Mouse (Mus musculus) CD4-positive helper T cell, adult 2 months (primary cell): Measurements from ENCODE around the gene Cadm1.

Source experiments
- DNase-seq: peaks from one replicate; pipeline ENCODE4 v3.0.0-alpha.2; 2012; ENCODE audit warnings: low read depth, missing footprints, low spot score

Cadm1 gene

DNA sequence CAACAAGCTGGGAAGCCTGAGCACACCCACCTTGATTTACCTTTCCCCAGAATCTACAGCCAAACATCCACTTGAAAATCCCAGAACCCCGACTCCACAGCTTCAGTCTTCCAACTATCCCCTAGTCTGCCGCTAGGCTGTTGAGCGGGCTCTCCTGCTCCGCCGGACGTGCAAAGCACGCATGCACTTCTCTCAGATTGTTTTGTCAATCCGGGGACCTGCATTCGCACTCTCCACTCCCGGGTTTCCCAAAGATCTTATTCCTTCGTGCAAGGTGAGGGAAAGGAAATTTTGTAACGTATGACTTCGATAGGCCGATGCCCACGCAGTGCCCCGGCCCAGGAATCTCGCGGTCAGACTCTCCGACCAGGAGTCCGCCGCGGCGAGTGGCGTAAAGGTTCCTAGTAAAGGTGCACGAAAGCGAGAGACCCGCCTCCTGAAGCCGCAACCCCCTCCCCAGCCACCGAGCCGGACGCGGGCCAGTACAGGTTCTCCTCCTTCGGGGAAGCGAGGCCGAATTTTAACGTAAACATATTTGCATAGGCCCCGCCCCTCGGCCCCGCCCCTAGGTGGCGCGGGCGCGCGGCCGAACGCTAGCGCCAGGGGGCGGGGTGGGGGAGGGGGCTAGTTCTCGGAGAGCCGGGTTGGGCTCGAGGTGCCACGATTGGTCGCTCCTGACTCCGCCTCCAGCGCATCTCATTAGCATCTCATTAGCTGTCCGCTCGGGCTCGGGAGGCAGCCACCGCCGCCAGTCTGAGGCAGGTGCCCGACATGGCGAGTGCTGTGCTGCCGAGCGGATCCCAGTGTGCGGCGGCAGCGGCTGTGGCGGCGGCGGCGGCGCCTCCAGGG is at the start of gene Cadm1:
TSS of gene Cadm1 (plus strand) at position 572 of the 849 bp plus-strand sequence.
- peak; percentile 69 for DNase-seq

DNA sequence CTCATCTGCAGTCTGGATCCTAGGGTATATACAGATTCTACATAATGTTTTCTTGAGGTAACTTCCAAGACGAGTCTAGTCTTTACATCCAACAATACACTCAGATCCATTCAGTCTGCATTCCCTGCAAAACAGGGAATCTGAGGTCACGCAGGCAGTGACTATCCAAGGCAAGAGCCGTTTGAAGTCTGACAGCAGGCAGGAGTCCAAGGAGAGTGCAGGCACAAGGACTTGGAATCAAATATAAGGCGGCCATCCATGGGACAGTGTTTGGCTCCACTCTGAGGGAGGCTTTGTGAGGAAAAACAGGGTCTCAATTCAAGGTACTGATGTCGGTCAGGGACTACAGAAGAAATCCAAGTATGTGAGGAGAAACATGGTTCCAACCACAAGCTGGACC is 45.5 kb upstream of the Cadm1 start:
- no peak for DNase-seq

DNA sequence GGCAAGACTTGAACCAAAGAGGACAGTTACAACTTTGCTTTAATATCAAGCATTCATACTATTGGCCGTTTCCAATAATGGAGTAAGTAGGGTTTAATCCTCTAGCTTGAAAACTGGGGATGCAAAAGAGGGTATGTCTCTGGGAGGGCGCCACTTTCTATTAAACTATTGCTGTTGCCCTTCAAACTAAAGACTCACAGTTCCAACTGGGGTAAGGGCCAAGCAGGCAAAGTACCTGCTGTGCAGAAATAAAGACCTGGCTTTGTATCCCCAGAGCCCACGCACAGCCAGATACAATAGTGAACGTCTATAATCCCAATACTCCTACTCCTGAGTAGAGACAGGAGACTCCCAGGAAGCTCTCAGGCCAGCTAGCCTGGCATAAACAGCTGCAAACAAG is 44.8 kb upstream of the Cadm1 start:
- DNase-seq: no peak

DNA sequence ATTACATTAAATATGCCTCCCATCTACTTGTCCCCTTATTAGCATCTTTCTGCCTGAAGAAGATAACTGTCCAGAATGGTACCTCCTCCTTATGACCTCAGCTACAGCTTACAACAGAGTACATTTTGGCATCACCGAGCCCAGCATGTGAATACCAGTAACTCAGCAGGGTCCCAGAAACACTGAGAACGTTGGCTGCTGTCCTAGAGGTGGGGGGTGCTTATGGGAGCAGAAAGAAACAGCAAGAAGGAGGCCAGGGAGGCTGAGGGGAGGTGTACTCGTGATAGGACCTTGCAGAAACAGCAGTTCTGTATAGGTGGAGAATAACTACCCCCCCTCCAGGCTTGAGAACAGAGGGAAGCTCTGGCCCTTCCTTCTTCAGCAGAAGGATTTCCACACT is 30.2 kb upstream of the Cadm1 start:
- DNase-seq: no peak

DNA sequence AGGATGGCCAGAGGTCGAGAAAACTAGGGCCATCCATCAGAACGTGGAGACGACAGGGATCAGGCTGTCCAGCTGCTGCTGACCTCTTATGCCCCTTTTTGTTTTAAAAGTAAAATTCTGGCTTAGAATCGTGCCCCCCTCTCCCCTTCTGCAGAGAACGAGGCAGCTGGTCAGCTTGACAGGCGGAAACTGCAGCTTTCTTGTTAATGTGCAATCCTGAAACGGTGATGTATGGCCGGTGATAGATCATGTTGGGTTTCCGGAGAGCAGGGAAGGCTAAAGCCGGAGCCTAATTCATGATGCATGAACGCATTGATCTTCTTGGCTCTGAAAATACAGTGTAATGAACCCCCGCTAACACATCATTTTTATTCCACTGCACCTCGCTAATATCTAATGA is 24.0 kb upstream of the Cadm1 start:
- DNase-seq: no peak

DNA sequence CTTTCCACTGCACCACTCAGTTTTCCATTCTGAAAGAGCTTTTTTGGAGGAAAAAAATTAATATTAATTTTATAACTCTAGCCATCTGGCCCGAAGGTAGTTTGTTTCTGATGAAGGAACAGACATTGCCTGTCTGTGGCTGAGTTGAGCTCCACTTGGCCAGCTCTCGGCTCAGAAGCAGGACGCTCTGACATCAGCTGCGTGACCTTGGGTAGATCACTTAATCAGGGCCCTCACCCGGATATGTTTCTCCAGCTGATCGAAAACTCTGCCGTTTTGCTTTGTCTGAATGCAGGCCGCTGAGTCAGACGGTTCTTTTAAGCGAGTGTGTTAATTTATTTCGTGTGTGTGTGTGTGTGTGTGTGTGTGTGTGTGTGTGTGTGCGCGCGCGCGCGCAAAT is 23.1 kb upstream of the Cadm1 start:
- no peak for DNase-seq

DNA sequence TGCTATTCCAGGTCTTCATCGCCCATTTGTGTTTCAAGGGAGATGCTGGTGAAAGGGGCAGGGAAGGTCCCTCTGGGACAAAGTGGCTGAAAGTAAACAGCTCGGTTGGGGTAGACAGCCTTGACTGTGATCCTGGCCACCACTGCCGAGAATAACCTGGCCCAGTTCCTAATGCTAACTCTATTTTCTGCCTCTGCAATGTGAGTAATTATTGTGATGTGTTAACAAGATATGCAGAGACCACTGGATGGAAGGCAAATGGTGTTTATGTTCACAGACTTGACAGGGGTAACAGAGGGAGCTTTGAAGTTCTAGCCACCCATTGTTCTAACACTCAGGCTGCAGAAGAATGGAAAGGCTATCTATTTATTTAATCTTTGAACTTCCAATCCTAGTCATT is 21.9 kb upstream of the Cadm1 start:
- no peak for DNase-seq

DNA sequence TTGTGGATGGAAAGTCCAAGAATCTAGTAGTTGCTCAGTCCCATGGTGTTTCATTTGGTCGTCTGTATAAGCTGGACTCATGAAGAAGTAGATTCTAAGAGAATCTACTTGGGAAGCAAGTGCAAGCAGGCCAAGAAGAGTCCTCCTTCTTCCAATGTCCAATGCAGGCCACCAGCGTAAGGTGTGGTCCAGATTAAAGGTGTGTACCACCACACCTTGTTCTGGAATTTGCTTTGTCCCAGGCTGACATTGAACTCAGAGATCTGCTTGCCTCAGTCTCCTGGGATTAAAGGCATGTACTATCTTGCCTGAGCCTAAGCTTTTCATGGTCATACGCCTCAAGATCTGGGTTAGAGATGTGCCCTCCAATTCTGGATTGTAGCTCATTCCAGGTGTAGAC is 17.5 kb upstream of the Cadm1 start:
- DNase-seq: no peak

DNA sequence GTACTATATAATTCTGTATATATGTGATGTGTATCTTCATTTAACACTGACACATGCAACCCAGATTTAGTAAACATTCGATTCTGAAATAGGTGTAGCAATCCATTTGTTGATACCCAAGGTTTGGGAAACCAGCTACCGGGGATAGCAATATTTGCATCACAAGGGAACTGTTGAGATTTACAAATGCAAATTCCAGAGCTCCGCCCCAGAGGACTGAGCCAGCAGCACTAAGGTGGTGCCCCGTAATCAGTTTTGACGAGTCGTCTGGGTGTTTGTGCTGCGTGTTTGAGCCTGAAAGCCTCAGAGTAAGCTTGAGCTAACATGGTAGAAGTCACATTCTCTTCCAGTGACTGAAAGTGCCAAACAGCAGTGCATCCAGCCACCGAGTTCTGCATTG is 15.7 kb upstream of the Cadm1 start:
- DNase-seq: no peak

DNA sequence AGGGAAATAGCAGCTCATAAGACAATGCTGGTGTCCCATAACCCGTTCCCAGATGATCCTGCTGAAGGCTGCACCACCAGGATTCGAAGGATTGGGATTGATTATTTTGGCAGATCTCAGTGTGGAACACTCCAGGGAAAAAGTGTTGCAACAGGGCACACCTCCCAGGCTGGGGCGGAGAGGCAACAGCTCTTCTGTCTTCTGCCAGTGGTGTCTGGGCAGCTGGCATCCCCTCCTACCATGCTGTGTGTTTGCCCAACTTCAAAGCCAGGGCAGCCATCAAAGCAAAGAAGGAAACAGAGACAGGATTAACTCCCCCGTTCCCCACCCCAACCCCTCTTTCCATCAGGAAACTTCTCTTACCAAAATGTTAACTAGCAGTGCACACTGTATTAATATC is 13.7 kb upstream of the Cadm1 start:
- no peak for DNase-seq

DNA sequence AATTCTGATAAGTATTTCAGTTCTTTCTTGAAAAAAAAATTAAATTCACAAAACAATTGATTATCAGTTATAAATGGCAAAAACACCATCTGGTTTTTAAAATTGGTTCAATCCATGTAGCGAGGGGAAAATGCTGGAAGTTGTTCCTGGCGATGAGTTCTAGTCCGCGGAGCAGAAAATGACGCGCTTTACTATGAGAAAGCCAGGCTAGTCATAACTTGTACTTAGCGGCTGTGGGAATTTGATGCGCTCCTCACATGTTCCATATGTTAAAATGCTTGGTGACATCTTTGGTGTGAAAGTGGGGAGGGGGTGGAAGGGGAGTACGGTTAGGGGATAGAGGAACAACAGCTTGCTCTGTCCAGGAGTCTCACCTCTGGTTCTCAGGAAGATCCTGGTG is 2.7 kb upstream of the Cadm1 start:
- DNase-seq: no peak

DNA sequence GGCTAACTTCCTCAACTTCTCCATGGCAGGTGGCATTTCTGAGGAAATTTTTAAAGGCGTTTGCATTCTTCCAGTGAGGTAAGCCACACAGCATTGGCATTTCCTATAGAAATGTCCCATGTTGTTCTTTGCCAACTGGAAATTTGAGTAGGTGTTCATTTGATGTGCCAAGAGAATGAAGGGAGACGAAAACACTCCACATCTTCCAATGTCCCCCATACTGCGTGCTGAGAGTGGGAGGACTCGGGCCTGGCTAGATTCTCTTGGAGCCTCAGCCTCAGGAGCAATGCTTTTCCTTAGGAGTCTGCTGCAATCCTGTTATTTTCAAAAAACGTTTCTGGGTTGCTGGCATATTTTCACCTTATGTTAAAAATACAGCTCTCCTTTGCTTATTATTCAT is 2.2 kb upstream of the Cadm1 start:
- no peak for DNase-seq

DNA sequence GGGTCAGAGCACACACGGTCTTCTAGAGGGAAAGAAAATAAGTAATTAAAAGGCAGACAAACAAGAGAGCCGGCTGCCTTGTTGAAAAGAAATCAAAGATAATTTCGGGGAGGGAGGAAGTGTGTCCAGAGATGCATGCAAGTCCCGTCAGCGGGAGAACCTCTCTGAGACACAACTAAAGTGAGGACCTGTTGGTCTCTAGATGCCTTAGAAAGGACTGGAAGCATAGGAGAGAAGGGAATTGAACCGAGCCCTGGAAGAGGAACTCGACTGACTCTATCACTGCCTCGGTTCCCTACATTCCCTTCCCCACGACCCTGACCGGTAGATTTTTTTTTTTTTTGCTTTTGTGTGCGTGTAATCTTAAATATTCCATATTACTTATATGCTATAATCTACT is 791 bp upstream of the Cadm1 start:
- DNase-seq: no peak

DNA sequence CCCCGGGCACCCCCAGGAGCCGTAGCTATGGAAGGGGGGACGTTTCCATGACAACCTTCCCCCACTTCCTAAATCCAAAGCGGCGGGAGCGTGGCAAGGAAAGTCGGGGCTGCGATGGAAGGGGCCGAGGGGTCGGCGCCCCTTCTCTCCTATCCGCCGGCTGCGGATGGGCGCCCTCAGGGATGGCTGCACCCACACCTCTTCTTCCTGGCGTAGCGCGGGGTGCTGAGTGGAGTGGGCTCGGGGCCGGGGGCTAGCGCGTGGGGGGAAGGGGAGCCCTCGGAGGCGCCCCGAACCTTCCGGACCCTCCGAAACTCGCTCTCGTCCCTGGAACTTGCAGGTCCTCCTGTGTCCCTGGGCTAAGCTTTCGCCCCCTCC is 560 bp downstream of the Cadm1 start:
- no peak for DNase-seq

DNA sequence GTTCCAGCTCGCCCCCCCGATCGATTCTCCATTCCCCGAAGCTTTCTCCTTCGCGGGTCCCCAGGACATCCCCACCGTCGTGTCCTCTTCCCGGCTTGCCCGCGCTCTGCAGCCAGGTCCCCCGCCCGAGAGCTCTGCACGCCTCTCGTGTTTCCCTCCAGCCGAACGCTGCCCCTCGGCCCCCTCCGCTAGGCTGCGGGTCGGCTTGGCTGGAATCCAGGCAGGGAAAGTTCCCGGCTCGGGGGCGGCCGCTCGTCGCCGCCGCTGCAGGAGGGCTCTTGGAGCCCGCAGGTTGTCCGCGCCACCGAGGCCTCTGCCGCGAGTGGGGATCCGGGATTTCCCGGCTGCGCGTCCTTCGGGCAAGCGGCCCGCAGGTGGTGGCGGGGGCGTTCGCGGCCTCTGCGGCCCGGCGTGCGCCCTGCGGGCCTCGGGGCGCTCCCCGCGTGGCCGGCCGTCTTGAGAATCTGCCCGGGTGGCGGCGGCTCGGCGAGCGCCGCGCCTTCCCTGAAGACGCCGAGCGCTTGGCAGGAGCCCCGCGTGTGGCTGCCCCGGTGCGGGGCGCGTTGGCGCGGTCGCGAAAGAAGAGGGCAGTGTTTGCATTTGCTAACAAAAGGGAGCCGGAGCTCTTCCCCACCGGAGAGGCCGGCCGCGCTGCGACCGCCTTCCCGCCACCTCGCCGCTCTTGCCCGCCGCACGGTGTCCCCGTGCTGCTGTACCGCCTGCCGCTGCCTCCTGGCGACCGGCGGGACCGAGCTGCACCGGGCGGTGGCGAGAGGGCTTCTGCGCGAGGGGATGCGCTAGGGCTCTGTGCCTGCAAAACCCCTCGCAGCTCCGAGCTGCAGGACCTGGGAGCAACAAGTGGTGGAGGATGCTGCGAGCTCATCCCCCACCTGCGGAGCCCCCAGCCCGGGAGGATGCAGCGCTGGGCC is 1.2 kb downstream of the Cadm1 start:
- peak; percentile 9 for DNase-seq

DNA sequence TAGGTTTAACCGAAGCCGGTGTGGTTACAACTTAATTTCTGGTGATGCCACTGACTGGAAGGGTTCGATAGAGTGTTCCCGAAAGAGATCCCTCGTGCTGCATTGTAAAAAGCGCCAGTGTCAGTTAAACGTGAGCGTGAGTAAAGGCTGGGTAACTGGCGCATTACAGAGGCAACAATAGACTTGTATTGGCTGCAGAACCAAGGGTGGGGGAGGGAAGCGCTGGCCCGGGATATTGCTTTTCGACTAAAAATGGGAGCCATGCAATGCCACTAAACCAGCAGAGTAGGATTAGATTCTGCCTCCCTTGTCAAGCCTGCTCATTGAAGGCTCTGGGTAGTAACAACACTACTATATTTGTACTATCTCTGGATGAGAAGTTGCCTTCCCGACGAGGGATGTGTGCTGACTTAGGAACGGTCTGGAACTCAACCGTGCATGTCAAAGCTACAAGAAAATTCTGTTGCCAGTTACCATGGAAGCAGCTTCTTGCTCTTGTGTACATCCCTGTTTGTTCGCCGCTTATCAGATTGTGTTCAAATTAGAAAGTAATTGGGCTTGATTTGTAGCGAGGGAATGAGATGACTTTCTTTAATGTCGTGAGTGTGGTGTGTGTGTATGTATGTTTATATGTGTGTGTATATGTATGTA is 2.4 kb downstream of the Cadm1 start:
- no peak for DNase-seq

DNA sequence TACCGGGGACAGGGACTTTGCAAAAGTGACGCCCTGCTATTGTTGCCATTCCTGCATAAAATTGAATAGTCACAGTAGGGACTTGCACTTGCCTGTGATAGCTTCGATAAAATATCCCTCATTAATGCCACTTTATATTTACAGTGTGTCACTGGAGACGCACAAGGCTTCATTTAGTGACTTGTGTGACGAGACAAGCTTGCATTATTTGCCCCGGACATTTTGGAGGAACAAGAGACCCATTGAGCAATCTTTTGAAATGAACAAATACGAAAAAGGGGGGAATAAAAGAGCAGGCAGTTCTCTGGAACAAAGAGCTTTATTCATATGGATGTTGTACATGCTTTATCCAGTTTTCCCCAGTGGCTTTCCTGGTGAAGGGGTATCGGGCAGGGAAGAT is 3.5 kb downstream of the Cadm1 start:
- DNase-seq: no peak

DNA sequence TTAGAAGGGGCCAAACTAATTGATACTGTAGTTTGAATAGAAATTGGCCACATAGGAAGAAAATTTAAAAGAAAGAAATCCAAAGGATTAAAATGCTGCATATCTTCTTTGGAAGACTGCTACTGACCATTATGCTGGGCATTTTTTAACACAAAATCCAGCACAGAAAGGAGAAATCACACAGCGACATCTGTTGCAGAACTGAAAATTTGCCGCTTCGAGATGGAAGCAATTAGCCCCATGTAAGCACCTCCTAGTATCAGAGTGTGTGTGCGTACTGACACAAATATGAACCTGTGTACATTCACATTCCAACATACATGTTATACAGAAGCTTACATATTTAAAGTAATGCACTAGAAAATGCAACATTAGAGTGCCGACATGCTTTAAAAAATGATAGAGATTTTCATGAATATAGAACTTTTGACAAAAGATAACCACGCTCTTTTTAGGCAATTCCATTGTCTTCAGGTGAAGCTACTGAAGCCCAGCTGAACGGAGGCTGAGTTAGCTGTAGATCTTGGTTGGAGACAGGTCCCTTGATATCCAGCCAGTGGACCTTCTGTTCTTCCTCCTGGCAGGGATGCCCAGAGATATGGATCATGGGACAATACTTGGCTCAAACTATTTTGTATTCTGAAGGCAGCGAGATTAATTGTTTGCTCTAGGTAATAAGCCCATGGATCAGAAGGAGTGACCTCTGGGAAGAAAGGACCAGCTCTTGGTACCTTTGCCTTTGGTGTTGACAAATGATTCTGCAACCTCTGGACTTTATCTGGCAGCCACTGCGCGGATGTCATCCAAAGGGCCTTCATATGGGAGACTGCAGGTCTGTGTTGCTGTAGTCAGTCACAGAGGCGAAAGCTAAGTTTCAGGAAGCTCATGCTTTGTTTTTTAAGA is 4.9 kb downstream of the Cadm1 start:
- DNase-seq: no peak

DNA sequence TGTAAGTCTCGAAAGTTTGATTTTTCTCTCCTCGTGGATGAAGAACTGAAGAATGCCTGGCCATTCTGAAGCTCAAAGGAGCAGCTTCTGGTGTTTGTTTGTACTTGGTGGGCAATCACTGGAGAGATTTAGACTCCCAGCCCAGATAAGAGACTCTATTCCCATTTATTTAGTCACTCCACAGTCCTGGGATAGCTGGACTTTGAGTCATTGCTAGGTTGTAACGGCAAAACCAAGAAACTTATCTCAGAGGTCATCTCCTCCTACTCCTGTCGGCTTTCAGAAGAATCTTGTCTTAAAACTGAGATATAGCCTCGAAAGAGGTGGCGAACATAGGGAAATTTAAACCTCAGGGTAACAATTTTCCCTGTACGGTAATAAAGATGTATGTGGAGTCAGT is 15.3 kb downstream of the Cadm1 start:
- no peak for DNase-seq

DNA sequence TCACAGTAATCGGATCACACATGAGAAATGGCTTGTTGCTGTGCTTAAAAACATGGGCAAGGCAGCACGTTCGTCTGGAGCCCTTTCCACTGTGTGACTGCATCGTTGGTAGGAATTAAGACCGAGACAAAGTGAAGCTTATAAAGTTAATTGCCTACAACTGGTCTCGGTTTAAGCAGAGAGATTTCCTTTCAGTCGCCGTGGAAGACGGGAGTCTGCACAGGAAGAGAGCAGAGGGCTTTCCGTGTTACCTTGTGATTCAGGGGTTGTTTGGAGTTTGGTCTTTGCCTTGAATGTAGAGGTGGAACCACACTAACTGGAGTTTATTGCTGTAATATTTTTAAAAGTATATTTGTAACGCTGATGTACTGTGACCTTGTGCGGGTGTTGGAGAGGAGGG is 15.7 kb downstream of the Cadm1 start:
- no peak for DNase-seq

DNA sequence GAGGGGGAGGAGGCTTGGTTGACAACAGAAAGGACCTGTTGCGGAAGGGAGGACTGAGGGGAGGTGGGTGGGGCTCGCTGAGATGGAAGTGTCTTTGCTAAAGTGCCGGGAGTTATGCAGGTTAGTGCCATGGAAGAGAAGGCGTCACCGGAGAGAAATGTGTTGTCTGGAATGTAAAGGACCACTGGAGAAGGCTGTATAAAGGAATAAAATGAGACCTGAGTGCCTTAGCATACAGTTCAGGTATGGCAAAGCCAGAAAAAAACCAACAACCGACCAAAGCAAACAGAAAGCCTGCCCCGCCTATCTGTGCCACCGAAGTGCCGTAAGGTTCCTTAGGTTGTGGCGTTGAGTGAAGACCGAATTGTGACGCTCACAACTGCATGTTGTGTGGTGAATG is 18.4 kb downstream of the Cadm1 start:
- no peak for DNase-seq
